Mouse (Mus musculus): Measurements from ENCODE around the gene Tbc1d30.

GRCm38 (mm10) chr10:121282926-121283325 is 68.2 kb downstream of the Tbc1d30 start:
- TF ChIP-seq POLR2A (IDR thresholded peaks at IDR 0.05; ENCODE audit: borderline replicate concordance, insufficient read depth, low read length): no peak
- TF ChIP-seq CTCF (IDR thresholded peaks at IDR 0.05; ENCODE audit: borderline replicate concordance, insufficient read depth, low read depth, low read length): no peak

All from cerebellum, adult 2 months (tissue).